Mouse (Mus musculus) v-Abl transformed pro-B cells (cell line): Measurements from ENCODE around the gene Nmur2.

Source experiments
- in situ Hi-C, 2 experiments: fragments of 400-800 bp; cut with MboI; formaldehyde crosslinking; loops; one replicate each; pipeline ENCODE4 v1.15.1; 2025; ENCODE audit not compliant: unreplicated experiment in 2 of 2

Nmur2 gene

DNA sequence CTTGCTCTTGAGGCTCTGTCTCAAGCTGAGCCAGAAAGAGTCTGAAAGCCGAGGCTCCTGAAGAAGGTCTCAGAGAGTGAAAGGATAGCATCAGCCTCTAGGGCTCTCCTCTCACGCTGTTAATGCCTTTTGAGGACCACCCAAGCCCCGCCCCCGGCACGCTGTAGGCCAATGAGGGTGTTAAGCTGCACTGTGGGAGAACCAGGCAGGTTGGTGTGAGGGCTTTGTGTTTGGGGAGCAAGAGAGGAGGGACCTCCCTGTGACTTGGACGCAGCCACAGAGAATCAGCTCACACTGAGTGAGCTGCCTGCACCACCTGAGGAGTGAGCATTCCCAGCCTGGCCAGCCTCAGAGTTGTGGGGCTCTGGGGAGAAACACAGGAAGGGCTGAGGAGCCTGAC is at the start of gene Nmur2:
Gene Nmur2 (minus strand): TSS at position 94 of the 400 bp plus-strand sequence.
- in situ Hi-C loops = no loop called here

GRCm38 (mm10) chr11:56089127-56089689 is 48.4 kb upstream of the Nmur2 start:
- in situ Hi-C loops = no loop called here

DNA sequence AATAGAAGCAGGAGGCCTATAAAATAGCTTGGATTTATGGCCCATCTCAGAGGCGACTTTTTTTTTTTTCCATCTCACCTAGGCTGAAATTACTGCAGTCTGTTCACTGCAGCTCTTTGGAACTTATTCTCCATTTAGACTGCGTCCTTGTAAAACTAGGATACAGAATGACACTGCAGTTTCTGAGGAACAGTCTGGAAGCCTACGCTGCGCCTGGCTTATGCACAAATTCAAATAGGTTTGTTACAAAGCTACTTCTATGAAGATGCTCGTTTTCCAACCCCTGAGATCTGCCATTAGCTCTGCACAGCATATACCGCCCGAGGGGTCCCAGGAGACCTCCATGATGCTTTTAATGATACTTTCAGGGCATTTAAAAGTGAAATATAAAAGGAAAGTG is 31.3 kb upstream of the Nmur2 start:
- in situ Hi-C loops = no loop called here

- in situ Hi-C loops = no loop called here
Observed at GRCm38 (mm10) chr11:56069658-56070057, 28.8 kb upstream of the Nmur2 start.

GRCm38 (mm10) chr11:56065147-56065546 is 24.3 kb upstream of the Nmur2 start:
- in situ Hi-C loops = no loop called here

GRCm38 (mm10) chr11:56064575-56064974 is 23.8 kb upstream of the Nmur2 start:
- in situ Hi-C loops = no loop called here

GRCm38 (mm10) chr11:56059236-56059635 is 18.4 kb upstream of the Nmur2 start:
- in situ Hi-C loops = no loop called here

- in situ Hi-C loops = no loop called here
Observed at GRCm38 (mm10) chr11:56054439-56054838, 13.6 kb upstream of the Nmur2 start.

DNA sequence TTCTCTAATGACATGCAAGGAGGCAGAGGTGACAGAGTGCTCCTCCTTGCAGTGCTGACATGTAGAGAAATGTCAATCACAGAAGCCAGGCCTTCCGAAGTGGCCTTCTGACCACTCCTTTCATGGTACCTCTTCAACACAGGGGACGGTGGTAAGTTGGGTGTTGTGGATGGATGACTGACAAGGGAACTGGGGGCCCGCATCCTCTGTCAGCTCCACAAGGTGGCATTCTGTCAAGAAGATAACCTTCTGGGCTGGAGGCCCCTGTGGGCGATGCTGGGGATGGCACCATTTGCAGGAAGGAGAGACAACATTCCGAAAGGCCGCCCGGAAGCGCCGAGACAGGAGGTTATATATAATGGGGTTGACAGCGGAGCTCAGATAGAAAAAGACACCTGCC is 14.0 kb downstream of the Nmur2 start:
- in situ Hi-C loops = no loop called here

DNA sequence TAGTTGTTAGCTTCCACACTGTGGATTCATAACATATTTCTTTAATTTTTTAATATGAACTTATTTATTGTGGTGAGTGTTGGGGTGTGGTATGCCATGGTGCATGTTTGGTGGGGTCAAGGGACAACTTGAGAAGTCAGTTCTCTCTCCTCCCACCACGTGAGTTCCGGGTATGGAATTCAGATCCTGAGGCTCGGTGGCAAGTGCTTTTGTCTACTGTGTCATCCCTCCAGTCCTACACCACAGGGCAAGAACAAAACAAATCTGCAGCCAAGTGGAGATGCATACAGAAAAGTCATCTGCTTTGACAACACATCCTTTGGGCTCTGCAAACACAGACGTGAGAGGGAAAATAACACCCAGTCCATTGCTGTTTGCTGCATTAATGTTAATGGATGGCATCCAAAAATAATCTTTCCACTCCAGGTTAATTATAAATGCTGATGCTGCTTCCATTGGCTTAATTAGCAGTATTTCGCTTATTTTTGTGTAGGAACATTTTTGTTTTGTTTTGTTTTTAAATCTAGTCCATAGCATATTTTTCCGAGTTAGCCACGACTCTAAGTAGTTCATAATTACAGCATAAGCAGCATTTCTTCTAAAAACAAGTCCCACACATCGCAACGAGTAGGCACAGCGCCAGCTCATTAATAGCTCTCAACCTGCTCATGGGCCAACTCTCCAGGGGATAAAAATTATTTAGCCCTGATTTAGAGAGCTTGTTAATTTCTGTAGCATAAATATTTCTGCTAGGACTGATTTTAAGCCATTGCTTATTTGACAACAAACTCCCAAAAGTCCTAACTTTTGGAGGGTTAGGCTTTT is 14.9 kb downstream of the Nmur2 start:
- in situ Hi-C loops = no loop called here

DNA sequence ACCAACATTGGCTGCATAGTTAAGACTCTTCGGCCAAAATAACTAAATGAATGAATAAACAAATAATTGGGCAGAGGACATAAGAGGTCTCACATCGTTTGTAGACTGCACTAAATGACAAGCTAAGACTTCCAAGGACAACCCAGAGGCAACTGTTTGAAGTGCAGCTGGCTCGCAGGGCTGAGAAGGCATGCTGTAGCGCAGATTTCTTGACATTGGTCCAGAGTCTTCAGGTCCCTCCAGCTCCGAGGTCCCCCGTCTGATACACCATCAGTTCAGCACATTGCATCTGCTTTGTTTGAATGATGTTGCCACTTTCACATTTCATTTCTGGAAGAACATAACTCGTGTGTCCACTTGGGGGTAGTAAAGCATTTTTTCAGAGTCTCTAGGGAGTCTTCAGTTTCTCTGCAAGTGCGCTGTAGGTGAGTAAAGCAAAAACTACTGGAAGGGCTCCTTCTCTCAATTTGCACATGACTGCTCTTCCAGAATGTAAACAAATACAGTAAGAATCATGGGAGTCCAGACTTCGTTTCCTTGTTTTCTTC is 27.2 kb downstream of the Nmur2 start:
- in situ Hi-C loops = no loop called here

- in situ Hi-C loops = no loop called here
Observed at GRCm38 (mm10) chr11:56012396-56012795, 28.4 kb downstream of the Nmur2 start.

- in situ Hi-C loops = no loop called here
Observed at GRCm38 (mm10) chr11:56008277-56008676, 32.5 kb downstream of the Nmur2 start.

DNA sequence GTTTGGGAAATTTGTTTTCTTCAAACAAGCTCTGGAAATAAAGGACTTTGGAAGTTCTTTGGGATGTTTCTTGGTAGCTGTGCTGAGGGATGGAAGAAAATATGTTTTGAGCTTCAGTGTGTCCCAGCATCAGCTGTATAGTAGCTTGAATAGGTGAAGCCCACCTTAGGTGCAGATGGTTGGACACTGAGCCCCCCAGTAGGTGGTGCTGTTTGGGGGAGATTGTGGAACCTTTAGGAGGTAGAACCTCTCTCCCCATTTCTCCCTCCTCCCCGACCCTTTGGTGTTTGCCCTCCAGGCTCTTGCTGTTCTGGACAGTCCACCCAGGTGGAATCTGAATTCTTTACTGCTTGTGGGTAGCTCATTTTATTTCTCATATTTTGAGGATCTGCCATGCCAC is 48.0 kb downstream of the Nmur2 start:
- in situ Hi-C loops = loop anchor here (25.0 kb wide), 1 partner anchor 605 kb away; no protein-coding TSS in a partner anchor

- in situ Hi-C loops = loop anchor here (25.0 kb wide), 1 partner anchor 605 kb away; no protein-coding TSS in a partner anchor
Observed at GRCm38 (mm10) chr11:55992148-55992547, 48.7 kb downstream of the Nmur2 start.

DNA sequence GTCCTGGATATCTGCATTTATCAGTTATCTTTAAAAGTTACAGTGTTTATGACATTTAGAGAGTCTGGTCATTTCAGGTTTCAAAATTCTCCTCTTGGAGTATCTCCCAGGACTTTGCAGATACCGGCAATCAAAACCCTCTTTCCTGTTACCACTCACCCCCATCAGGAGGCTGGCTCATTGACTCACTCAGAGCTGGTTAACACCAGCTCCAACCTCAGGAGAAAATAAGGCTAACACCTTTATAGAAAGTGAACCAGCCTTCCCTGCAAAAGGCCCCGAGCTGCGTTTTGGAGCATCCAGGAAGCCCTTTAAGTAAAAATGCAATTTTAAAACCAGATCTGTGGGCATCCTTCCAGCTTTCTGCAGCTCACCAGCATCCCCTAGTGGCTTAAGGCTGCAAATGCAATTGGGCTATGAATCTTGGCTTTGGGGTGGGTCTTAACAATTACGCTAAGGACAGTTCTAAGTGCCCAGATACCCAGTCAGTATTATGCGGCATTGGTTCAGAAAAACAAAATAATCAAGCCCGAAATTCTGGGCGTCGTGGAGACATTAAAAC is 49.2 kb downstream of the Nmur2 start:
- in situ Hi-C loops = loop anchor here (25.0 kb wide), 1 partner anchor 604 kb away; no protein-coding TSS in a partner anchor

DNA sequence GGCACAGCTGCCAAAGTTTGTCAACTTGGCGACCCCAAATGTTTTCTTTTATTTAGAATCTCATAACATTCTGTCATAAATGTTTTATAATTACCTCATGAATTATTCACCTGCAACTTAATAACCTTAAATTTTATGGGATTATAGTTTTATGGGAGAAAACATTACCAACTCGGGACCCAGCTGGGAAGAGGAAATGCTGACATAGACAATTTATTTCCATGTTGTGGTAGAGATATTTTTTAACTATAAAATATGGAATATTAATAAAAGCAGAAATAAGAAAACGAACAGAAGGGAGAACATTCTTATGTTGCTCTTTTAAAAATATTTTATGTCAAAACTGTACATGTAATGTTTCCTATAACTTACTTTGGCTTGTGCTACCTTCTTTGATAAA is 56.2 kb downstream of the Nmur2 start:
- in situ Hi-C loops = loop anchor here (10.0 to 25.0 kb wide), 2 partner anchors 460 to 597 kb away; no protein-coding TSS in a partner anchor

GRCm38 (mm10) chr11:55981656-55982055 is 59.2 kb downstream of the Nmur2 start:
- in situ Hi-C loops = loop anchor here (10.0 to 25.0 kb wide), 2 partner anchors 457 to 594 kb away; no protein-coding TSS in a partner anchor

- in situ Hi-C loops = loop anchor here (25.0 kb wide), 1 partner anchor 591 kb away; no protein-coding TSS in a partner anchor
Observed at GRCm38 (mm10) chr11:55978146-55978545, 62.7 kb downstream of the Nmur2 start.
